Mouse (Mus musculus) forebrain, embryonic 11.5 days (tissue): ENCODE data around the gene U2surp. TPM values are rescaled to one million over a fixed set of nuclear protein-coding genes. Genes with fewer than 3 reads are reported as not detected.

Source experiments
- ATAC-seq: fragments of 200-750 bp; cut with Nextera tagmentation; replicated peaks from 2 replicates; pipeline ENCODE4 v1.8.0; 2017; ENCODE audit warnings: moderate TSS enrichment; ENCODE audit not compliant: low FRiP score
- DNase-seq: peaks from one replicate; pipeline ENCODE4 v3.0.0-alpha.2; 2017; ENCODE audit warnings: low spot score
- H3K27ac ChIP-seq: fragments of 300-500 bp; sonication (generic); 2 replicates; pipeline ENCODE4 v1.5.1; 2014; ENCODE audit warnings: low read depth, low read length
- H3K27me3 ChIP-seq: fragments of 300-500 bp; sonication (generic); 2 replicates; pipeline ENCODE4 v1.6.1; 2014; ENCODE audit warnings: mild to moderate bottlenecking, low read length, mixed read lengths; ENCODE audit not compliant: control insufficient read depth, insufficient read depth
- H3K36me3 ChIP-seq: fragments of 300-500 bp; sonication (generic); 2 replicates; pipeline ENCODE4 v1.6.1; 2014; ENCODE audit warnings: mild to moderate bottlenecking, low read length, moderate library complexity, mixed read lengths; ENCODE audit not compliant: control insufficient read depth, insufficient read depth
- H3K4me1 ChIP-seq: fragments of 300-500 bp; sonication (generic); replicated peaks from 2 replicates; pipeline ENCODE4 v1.6.1; 2014; ENCODE audit warnings: low read length, mixed read lengths; ENCODE audit not compliant: control insufficient read depth, insufficient read depth
- H3K4me2 ChIP-seq: fragments of 300-500 bp; sonication (generic); 2 replicates; pipeline ENCODE4 v1.6.1; 2014; ENCODE audit warnings: low read depth, mild to moderate bottlenecking, low read length, moderate library complexity, mixed read lengths; ENCODE audit not compliant: severe bottlenecking
- H3K4me3 ChIP-seq: fragments of 300-500 bp; sonication (generic); 2 replicates; pipeline ENCODE4 v1.5.1; 2014; ENCODE audit warnings: low read depth, low read length
- H3K9ac ChIP-seq: fragments of 300-500 bp; sonication (generic); 2 replicates; pipeline ENCODE4 v1.6.1; 2014; ENCODE audit warnings: low read length
- H3K9me3 ChIP-seq: fragments of 300-500 bp; sonication (generic); 2 replicates; pipeline ENCODE4 v1.6.1; 2016; ENCODE audit warnings: low read length, mixed read lengths; ENCODE audit not compliant: control insufficient read depth
- WGBS: fragments of 180-500 bp; shearing (Covaris S2); extraction: QIAGEN DNeasy Blood & Tissue Kit; methylation state at CpG from one replicate; pipeline ENCODE4 v1.1.7; 2014; 5-methylcytosine and 5-hydroxymethylcytosine counted together
- polyA plus RNA-seq: library from polyadenylated mRNA; unstranded; fragments of >200 nt; fragmentation: Nextera tagmentation; extraction: Ambion mirVana; gene quantifications from 2 replicates; pipeline ENCODE4 v1.2.1, GENCODE M21; 2014

Gene U2surp
- 130 and 159 TPM in 2 replicates for polyA plus RNA-seq

- Histone ChIP-seq H3K27ac (peak within 1 kb of the TSS; percentile 81), H3K4me2 (peak within 1 kb of the TSS; percentile 86), H3K4me3 (peak within 1 kb of the TSS; percentile 60), H3K9me3 (no peaks in the 10 kb centered on the region), H3K9ac (peak within 1 kb of the TSS; percentile 93), H3K27me3 (no peaks in the 10 kb centered on the region), H3K36me3 (no peaks in the 10 kb centered on the region), H3K4me1 (peaks cover 3% of the 10 kb centered on the region; the same call in 1 of the 2 replicates)
- ATAC-seq = peak; percentile 96
- peak; percentile 98 for DNase-seq
- WGBS = under 1% methylated on average over 74 of the region's 74 CpGs
These were observed at the start of gene U2surp for GRCm38 (mm10) chr9:95511472-95512330. TSS of gene U2surp (minus strand) at chr9:95511996.

GRCm38 (mm10) chr9:95559936-95560735, 48.3 kb upstream of the U2surp start:
- Histone ChIP-seq H3K9me3 (no peaks in the 10 kb centered on the region), H3K9ac (peak overlapping the region; percentile 69), H3K4me1 (peaks cover 10% of the 10 kb centered on the region; the same call in 1 of the 2 replicates), H3K4me2 (peak overlapping the region; percentile 95), H3K27ac (no peak overlapping the region), H3K27me3 (peaks cover 43% of the 10 kb centered on the region), H3K36me3 (no peaks in the 10 kb centered on the region), H3K4me3 (peak overlapping the region; percentile 65)
- DNase-seq (peak; percentile 75), ATAC-seq (peak; percentile 65)
- WGBS = 14% methylated on average over 78 of the region's 78 CpGs

- no peaks in the 10 kb centered on the region for H3K36me3 ChIP-seq
These were observed 47.5 kb upstream of the U2surp start, which contains the start of gene Paqr9 for GRCm38 (mm10) chr9:95559059-95559935. TSS of gene Paqr9 (plus strand) at chr9:95559657.

GRCm38 (mm10) chr9:95558726-95559058, 46.9 kb upstream of the U2surp start:
- peak overlapping the region; percentile 95 for H3K4me2 ChIP-seq
- no peak for ATAC-seq
- H3K36me3 ChIP-seq = no peaks in the 10 kb centered on the region
- H3K27me3 ChIP-seq = peaks cover 43% of the 10 kb centered on the region
- WGBS = 7% methylated on average over 11 of the region's 11 CpGs
- H3K9me3 ChIP-seq = no peaks in the 10 kb centered on the region
- peaks cover 10% of the 10 kb centered on the region; the same call in 1 of the 2 replicates for H3K4me1 ChIP-seq
- peak overlapping the region; percentile 69 for H3K9ac ChIP-seq
- no peak overlapping the region for H3K27ac ChIP-seq
- peak overlapping the region; percentile 65 for H3K4me3 ChIP-seq
- no peak for DNase-seq

More at GRCm38 (mm10) chr9:95559059-95559935, 47.5 kb upstream of the U2surp start, which contains the start of gene Paqr9:
- H3K4me3 ChIP-seq = peak within 1 kb of the TSS; percentile 65
- WGBS = under 1% methylated on average over 58 of the region's 118 CpGs
- DNase-seq = peak; percentile 74
- peak within 1 kb of the TSS; percentile 95 for H3K4me2 ChIP-seq
- peak; percentile 73 for ATAC-seq
- H3K27ac ChIP-seq = no peak within 1 kb of the TSS
- H3K4me1 ChIP-seq = peaks cover 10% of the 10 kb centered on the region; the same call in 1 of the 2 replicates
- peak within 1 kb of the TSS; percentile 69 for H3K9ac ChIP-seq
- H3K9me3 ChIP-seq = no peaks in the 10 kb centered on the region
- H3K27me3 ChIP-seq = peaks cover 43% of the 10 kb centered on the region

GRCm38 (mm10) chr9:95557722-95558121, 45.9 kb upstream of the U2surp start:
- Histone ChIP-seq H3K9ac (no peak overlapping the region), H3K36me3 (no peaks in the 10 kb centered on the region), H3K9me3 (no peaks in the 10 kb centered on the region), H3K4me3 (no peak overlapping the region), H3K27me3 (peaks cover 43% of the 10 kb centered on the region), H3K27ac (no peak overlapping the region), H3K4me1 (peaks cover 10% of the 10 kb centered on the region; the same call in 1 of the 2 replicates), H3K4me2 (no peak overlapping the region)
- 66% methylated on average over 6 of the region's 6 CpGs for whole genome bisulfite sequencing
- ATAC-seq = no peak
- DNase-seq = no peak

- Histone ChIP-seq H3K27ac (no peak overlapping the region), H3K4me1 (peaks cover 10% of the 10 kb centered on the region; the same call in 1 of the 2 replicates), H3K9ac (no peak overlapping the region), H3K9me3 (no peaks in the 10 kb centered on the region), H3K4me3 (no peak overlapping the region), H3K27me3 (peaks cover 33% of the 10 kb centered on the region), H3K4me2 (no peak overlapping the region), H3K36me3 (no peaks in the 10 kb centered on the region)
- DNase-seq = no peak
- ATAC-seq = no peak
- WGBS = 89% methylated on average over 4 of the region's 4 CpGs
These were observed 44.3 kb upstream of the U2surp start for GRCm38 (mm10) chr9:95556067-95556512.

GRCm38 (mm10) chr9:95555233-95555740, 43.5 kb upstream of the U2surp start:
- DNase-seq (no peak), ATAC-seq (no peak)
- peaks cover 25% of the 10 kb centered on the region for H3K27me3 ChIP-seq
- no peaks in the 10 kb centered on the region for H3K36me3 ChIP-seq
- H3K4me3 ChIP-seq = no peak overlapping the region
- H3K9me3 ChIP-seq = no peaks in the 10 kb centered on the region
- WGBS = 62% methylated on average over 5 of the region's 5 CpGs
- peaks cover 8% of the 10 kb centered on the region; the same call in 1 of the 2 replicates for H3K4me1 ChIP-seq
- no peak overlapping the region for H3K27ac ChIP-seq
- no peak overlapping the region for H3K9ac ChIP-seq
- H3K4me2 ChIP-seq = no peak overlapping the region
